Mouse (Mus musculus) liver, postnatal 0 days (tissue): ENCODE results near the gene Klhl11.

Source experiments
- CTCF ChIP-seq: sonication (generic); IDR thresholded peaks from 2 replicates; pipeline ENCODE4 v1.5.1; 2016; ENCODE audit warnings: antibody characterized with exemption, low read depth
- EP300 ChIP-seq: IDR thresholded peaks from 2 replicates; pipeline ENCODE4 v1.6.1; 2016; ENCODE audit warnings: antibody characterized with exemption, low read depth, mild to moderate bottlenecking

GRCm38 (mm10) chr11:100472197-100472934 is at the start of gene Klhl11:
- TF ChIP-seq CTCF (peak; percentile 92), EP300 (no peak)
